Mouse (Mus musculus) lung, embryonic 14.5 days (tissue): ENCODE measurements at regions not wholly inside any gene's neighbourhood (a gene's known extent, or its start where the extent isn't known, plus 50 kb on each side); places are given as distances from the start of the nearest gene placed in this dataset.

ENCODE experiments used
- ATAC-seq: fragments of 200-750 bp; cut with Nextera tagmentation; 2 replicates; pipeline ENCODE4 v1.8.0; 2017; ENCODE audit warnings: mild to moderate bottlenecking, moderate TSS enrichment, moderate library complexity; ENCODE audit not compliant: insufficient read depth
- DNase-seq: peaks from one replicate; pipeline ENCODE4 v3.0.0-alpha.2; 2015
- H3K27ac ChIP-seq: fragments of 300-500 bp; sonication (generic); 2 replicates; pipeline ENCODE4 v1.5.1; 2014; ENCODE audit warnings: low read depth, mild to moderate bottlenecking, moderate library complexity
- H3K27me3 ChIP-seq: fragments of 300-500 bp; sonication (generic); 2 replicates; pipeline ENCODE4 v1.6.1; 2014; ENCODE audit warnings: low read length, control low read depth; ENCODE audit not compliant: insufficient read depth
- H3K36me3 ChIP-seq: fragments of 300-500 bp; sonication (generic); 2 replicates; pipeline ENCODE4 v1.6.1; 2014; ENCODE audit warnings: control low read depth; ENCODE audit not compliant: insufficient read depth
- H3K4me1 ChIP-seq: fragments of 300-500 bp; sonication (generic); 2 replicates; pipeline ENCODE4 v1.6.1; 2014; ENCODE audit warnings: antibody characterized with exemption, control low read depth; ENCODE audit not compliant: insufficient read depth
- H3K4me2 ChIP-seq: fragments of 300-500 bp; sonication (generic); 2 replicates; pipeline ENCODE4 v1.6.1; 2014; ENCODE audit warnings: mild to moderate bottlenecking
- H3K4me3 ChIP-seq: fragments of 300-500 bp; sonication (generic); 2 replicates; pipeline ENCODE4 v1.5.1; 2014; ENCODE audit warnings: low read depth, low read length
- H3K9ac ChIP-seq: fragments of 300-500 bp; sonication (generic); 2 replicates; pipeline ENCODE4 v1.6.1; 2014
- H3K9me3 ChIP-seq: fragments of 300-500 bp; sonication (generic); 2 replicates; pipeline ENCODE4 v1.6.1; 2016; ENCODE audit warnings: low read depth, low read length, control low read depth
- CTCF ChIP-seq: IDR thresholded peaks from 2 replicates; pipeline ENCODE4 v1.5.1; 2016; ENCODE audit warnings: antibody characterized with exemption, low read depth
- WGBS: fragments of 180-500 bp; shearing (Covaris S2); extraction: QIAGEN DNeasy Blood & Tissue Kit; methylation state at CpG from one replicate; pipeline ENCODE4 v1.1.7; 2014; 5-methylcytosine and 5-hydroxymethylcytosine counted together

DNA sequence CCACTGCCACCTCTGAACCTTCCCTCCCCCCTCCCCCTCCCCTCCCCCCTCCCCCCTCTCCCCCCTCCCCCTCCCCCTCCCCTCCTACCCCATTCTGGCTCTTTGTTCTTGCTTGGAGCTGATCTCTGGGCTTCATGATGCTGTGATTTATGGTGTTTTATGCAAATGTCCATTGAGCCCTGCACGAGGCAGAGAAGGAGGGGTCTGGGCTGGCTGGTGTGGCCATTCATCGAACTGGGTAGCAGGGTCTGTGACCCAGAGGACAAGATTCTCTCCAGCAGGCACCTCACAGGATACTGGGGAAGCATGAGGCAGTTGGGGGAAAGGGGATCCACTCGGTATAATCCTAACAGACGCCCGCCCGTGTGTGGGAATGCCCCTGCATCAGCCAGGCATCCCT, 119.0 kb downstream of the Gm26897 start:
- WGBS, result 47% methylated on average over 6 of the region's 6 CpGs
- H3K9ac ChIP-seq, result no peak overlapping the region
- no peaks in the 10 kb centered on the region for H3K27me3 ChIP-seq
- H3K4me2 ChIP-seq, result no peak overlapping the region
- H3K4me3 ChIP-seq, result no peak overlapping the region
- no peak for TF ChIP-seq CTCF
- DNase-seq, result no peak
- ATAC-seq, result no peak
- no peaks in the 10 kb centered on the region for H3K36me3 ChIP-seq
- H3K9me3 ChIP-seq, result no peaks in the 10 kb centered on the region
- H3K27ac ChIP-seq, result no peak overlapping the region
- H3K4me1 ChIP-seq, result no peaks in the 10 kb centered on the region

DNA sequence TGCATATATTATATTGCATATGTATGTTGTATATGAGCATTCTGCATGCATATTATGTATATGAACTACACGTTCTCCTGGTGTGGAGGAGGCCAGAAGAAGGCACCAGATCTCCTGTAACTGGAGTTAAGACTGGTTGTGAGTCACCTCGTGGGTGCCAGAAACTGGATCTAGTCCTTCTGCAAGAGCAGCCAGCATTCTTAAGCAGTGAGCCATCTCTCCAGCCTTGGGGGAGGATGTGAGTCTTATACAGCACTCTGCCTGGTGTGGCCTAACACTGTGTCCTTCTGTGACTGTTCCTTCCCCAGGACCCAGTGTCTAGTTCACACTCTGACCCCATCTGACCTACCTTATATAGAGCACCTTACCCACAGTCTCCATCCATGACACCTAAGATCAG, 121.6 kb downstream of the Gm26897 start:
- no peaks in the 10 kb centered on the region for H3K4me1 ChIP-seq
- no peak for ATAC-seq
- 65% methylated on average over 2 of the region's 2 CpGs for WGBS
- no peaks in the 10 kb centered on the region for H3K36me3 ChIP-seq
- H3K27me3 ChIP-seq, result no peaks in the 10 kb centered on the region
- H3K9me3 ChIP-seq, result no peaks in the 10 kb centered on the region
- H3K4me2 ChIP-seq, result no peak overlapping the region
- no peak overlapping the region for H3K4me3 ChIP-seq
- no peak overlapping the region for H3K9ac ChIP-seq
- TF ChIP-seq CTCF, result no peak
- DNase-seq, result no peak
- H3K27ac ChIP-seq, result no peak overlapping the region

DNA sequence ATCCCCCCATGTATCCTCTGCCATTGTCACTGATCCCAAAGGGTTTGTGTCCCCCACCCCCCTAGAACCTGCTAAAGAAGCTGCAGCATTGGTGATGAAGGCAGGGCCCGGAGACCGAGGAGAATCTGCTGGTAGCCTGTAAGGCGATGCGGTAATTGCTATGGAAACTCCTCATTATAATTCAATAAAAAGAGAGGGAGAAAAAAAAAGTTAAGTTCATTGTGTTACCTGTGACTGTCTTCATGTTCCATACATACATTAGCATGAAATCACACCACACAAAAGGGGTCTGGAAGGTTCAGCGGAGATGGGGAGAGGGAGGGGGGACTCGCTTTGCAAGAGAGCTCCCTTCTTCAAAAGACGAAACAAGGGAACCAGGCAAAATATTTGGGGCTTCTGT, 123.5 kb downstream of the Gm26897 start:
- Histone ChIP-seq H3K9ac (no peak overlapping the region), H3K27me3 (no peaks in the 10 kb centered on the region), H3K9me3 (no peaks in the 10 kb centered on the region), H3K4me1 (no peaks in the 10 kb centered on the region), H3K4me3 (no peak overlapping the region), H3K36me3 (no peaks in the 10 kb centered on the region), H3K4me2 (no peak overlapping the region), H3K27ac (no peak overlapping the region)
- 86% methylated on average over 7 of the region's 7 CpGs for WGBS
- DNase-seq (no peak), ATAC-seq (no peak)
- TF ChIP-seq CTCF, result no peak

DNA sequence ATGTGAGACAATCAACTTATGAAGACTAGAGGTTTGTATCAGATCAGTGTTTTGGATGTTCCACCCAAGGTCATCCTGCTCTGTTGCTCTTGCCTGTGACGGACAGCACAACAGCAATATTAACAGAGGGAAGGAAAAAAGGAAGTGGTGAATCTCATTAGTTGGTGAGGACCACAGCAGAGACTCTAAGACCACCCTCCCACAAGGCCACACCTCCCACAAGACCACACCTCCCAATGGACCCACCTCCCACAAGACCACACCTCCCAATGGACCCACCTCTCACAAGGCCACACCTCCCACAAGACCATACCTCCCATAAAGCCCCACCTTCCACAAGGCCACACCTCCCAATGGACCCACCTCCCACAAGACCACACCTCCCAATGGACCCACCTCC, 126.7 kb downstream of the Gm26897 start:
- no peak overlapping the region for H3K27ac ChIP-seq
- no peaks in the 10 kb centered on the region; the same call in 1 of the 2 replicates for H3K9me3 ChIP-seq
- no peak overlapping the region for H3K4me2 ChIP-seq
- ATAC-seq (no peak), DNase-seq (no peak)
- no peak for TF ChIP-seq CTCF
- WGBS, result 100% methylated on average over 1 of the region's 1 CpGs
- H3K36me3 ChIP-seq, result no peaks in the 10 kb centered on the region
- no peaks in the 10 kb centered on the region for H3K4me1 ChIP-seq
- H3K27me3 ChIP-seq, result no peaks in the 10 kb centered on the region
- no peak overlapping the region for H3K4me3 ChIP-seq
- H3K9ac ChIP-seq, result no peak overlapping the region

- Histone ChIP-seq H3K9me3 (no peaks in the 10 kb centered on the region; the same call in 1 of the 2 replicates), H3K4me2 (no peak overlapping the region), H3K36me3 (no peaks in the 10 kb centered on the region), H3K27ac (no peak overlapping the region), H3K27me3 (no peaks in the 10 kb centered on the region), H3K4me1 (no peaks in the 10 kb centered on the region), H3K9ac (no peak overlapping the region), H3K4me3 (no peak overlapping the region)
- 95% methylated on average over 4 of the region's 4 CpGs for WGBS
- DNase-seq, result no peak
- TF ChIP-seq CTCF, result no peak
- ATAC-seq, result no peak
Measured at GRCm38 (mm10) chr5:111862331-111862730, 128.6 kb downstream of the Gm26897 start.

DNA sequence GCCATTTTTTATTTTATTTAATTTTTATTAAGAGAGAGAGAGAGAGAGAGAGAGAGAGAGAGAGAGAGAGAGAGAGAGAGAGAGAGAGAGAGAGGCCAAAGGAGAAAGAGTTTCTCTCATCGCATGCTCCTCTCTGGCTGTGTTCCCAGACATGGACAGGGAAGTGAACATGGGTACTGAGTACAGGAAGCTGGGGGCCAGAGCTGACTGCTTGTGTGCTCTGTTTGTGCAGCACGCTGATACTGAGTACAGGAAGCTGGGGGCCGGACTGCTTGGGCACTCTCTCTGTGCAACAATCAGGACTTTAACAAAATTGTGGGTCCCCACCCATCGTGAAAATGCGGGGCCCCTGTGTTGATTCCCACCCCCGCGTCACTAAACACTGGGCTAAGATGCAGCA, 130.2 kb downstream of the Gm26897 start:
- DNase-seq (peak; percentile 83), ATAC-seq (peak; percentile 75; the same call in 1 of the 2 replicates)
- Histone ChIP-seq H3K9me3 (no peaks in the 10 kb centered on the region; the same call in 1 of the 2 replicates), H3K27ac (0 out of 2 replicates have a peak overlapping the region, but pooled peaks have one; percentile 26), H3K36me3 (no peaks in the 10 kb centered on the region), H3K4me1 (no peaks in the 10 kb centered on the region), H3K4me2 (no peak overlapping the region), H3K4me3 (no peak overlapping the region), H3K9ac (no peak overlapping the region), H3K27me3 (no peaks in the 10 kb centered on the region)
- TF ChIP-seq CTCF, result no peak
- 32% methylated on average over 7 of the region's 7 CpGs for WGBS

DNA sequence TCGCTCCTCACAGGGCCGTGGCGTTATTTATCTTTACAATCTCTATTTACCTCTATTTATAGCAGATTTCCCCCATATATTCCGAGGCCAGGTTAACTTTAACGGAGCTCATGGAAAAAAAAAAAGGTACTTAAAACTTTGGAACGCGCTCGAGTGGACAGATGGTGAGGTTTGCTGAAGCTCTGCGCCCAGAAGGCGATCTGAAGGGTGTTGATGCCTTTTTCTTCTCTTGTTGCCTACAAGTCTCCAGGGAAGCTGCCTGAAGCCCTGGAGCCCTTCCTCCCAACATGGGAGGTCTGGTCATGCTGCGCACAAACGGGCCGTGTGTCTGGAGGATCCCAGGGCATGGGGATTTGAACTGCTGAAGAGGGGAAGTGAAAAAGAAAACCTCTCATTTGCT, 130.9 kb downstream of the Gm26897 start:
- DNase-seq (no peak), ATAC-seq (no peak)
- Histone ChIP-seq H3K27me3 (no peaks in the 10 kb centered on the region), H3K4me1 (no peaks in the 10 kb centered on the region), H3K9ac (no peak overlapping the region), H3K4me3 (no peak overlapping the region), H3K9me3 (no peaks in the 10 kb centered on the region; the same call in 1 of the 2 replicates), H3K4me2 (no peak overlapping the region), H3K27ac (no peak overlapping the region), H3K36me3 (no peaks in the 10 kb centered on the region)
- no peak for TF ChIP-seq CTCF
- 67% methylated on average over 13 of the region's 13 CpGs for WGBS

DNA sequence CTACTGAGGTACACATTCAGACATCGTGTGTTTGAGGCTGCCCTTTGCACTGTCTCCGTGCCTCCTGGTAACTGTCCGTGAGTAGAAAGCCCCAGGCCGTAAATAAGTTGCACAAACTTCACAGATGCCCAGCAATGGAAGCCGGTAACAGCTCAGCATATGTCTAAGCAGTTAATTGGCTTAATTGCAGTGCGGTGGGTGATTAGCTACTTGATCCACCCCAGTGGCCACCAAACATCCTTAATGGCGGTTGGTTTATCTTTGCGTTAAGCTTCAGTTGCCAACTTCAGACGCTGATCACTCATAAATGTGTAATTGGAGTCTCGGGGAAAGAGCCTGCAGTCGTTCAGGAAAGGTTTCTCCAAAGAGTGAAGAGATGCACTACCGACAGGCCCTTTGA, 135.3 kb downstream of the Gm26897 start:
- DNase-seq (no peak), ATAC-seq (no peak)
- no peak for TF ChIP-seq CTCF
- no peak overlapping the region for H3K4me3 ChIP-seq
- WGBS, result 79% methylated on average over 12 of the region's 12 CpGs
- H3K36me3 ChIP-seq, result no peaks in the 10 kb centered on the region
- H3K27ac ChIP-seq, result no peak overlapping the region
- no peaks in the 10 kb centered on the region for H3K27me3 ChIP-seq
- H3K4me2 ChIP-seq, result no peak overlapping the region
- no peak overlapping the region for H3K9ac ChIP-seq
- H3K4me1 ChIP-seq, result no peaks in the 10 kb centered on the region
- peaks cover 22% of the 10 kb centered on the region; the same call in 1 of the 2 replicates for H3K9me3 ChIP-seq
